Mouse (Mus musculus): ENCODE measurements at regions not wholly inside any gene's neighbourhood (a gene's known extent, or its start where the extent isn't known, plus 50 kb on each side); places are given as distances from the start of the nearest gene placed in this dataset.

- Histone ChIP-seq H3K27ac (no peak overlapping the region), H3K4me3 (replicated peaks) (no peak overlapping the region), H3K9ac (no peak overlapping the region), H3K27me3 (no peaks in the 10 kb centered on the region), H3K4me1 (no peaks in the 10 kb centered on the region), H3K4me2 (no peak overlapping the region), H3K9me3 (replicated peaks) (no peaks in the 10 kb centered on the region), H3K36me3 (no peaks in the 10 kb centered on the region)
- WGBS: 79% methylated on average over 2 of the region's 2 CpGs
- ATAC-seq (replicated peaks; ENCODE audit: low FRiP score): no peak
These were observed 151.7 kb upstream of the Gorab start for GRCm38 (mm10) chr1:163555185-163555584.

GRCm38 (mm10) chr1:163538776-163539492 is 135.5 kb upstream of the Gorab start:
- no peak overlapping the region for H3K27ac ChIP-seq
- WGBS: 82% methylated on average over 8 of the region's 8 CpGs

GRCm38 (mm10) chr1:163530563-163530962 is 127.1 kb upstream of the Gorab start:
- H3K4me1 ChIP-seq: no peaks in the 10 kb centered on the region
- ATAC-seq (replicated peaks; ENCODE audit: low FRiP score): no peak
- 80% methylated on average over 4 of the region's 4 CpGs for WGBS
- no peaks in the 10 kb centered on the region for H3K27me3 ChIP-seq
- no peaks in the 10 kb centered on the region for H3K36me3 ChIP-seq
- H3K9me3 ChIP-seq (replicated peaks): no peaks in the 10 kb centered on the region
- no peak overlapping the region for H3K27ac ChIP-seq
- no peak overlapping the region for H3K9ac ChIP-seq
- no peak overlapping the region for H3K4me2 ChIP-seq
- no peak overlapping the region for H3K4me3 ChIP-seq (replicated peaks)

More at GRCm38 (mm10) chr1:163538776-163539492, 135.5 kb upstream of the Gorab start:
- Histone ChIP-seq H3K9ac (no peak overlapping the region), H3K9me3 (replicated peaks) (no peaks in the 10 kb centered on the region), H3K4me3 (replicated peaks) (no peak overlapping the region), H3K36me3 (no peaks in the 10 kb centered on the region), H3K27me3 (no peaks in the 10 kb centered on the region), H3K4me1 (no peaks in the 10 kb centered on the region), H3K4me2 (no peak overlapping the region)
- ATAC-seq (replicated peaks; ENCODE audit: low FRiP score): no peak

- Histone ChIP-seq H3K9ac (no peak overlapping the region), H3K27me3 (no peaks in the 10 kb centered on the region), H3K36me3 (no peaks in the 10 kb centered on the region), H3K4me2 (no peak overlapping the region), H3K4me1 (no peaks in the 10 kb centered on the region), H3K4me3 (replicated peaks) (no peak overlapping the region), H3K27ac (no peak overlapping the region), H3K9me3 (replicated peaks) (no peaks in the 10 kb centered on the region)
- ATAC-seq (replicated peaks; ENCODE audit: low FRiP score): no peak
- 71% methylated on average over 5 of the region's 5 CpGs for WGBS
These were observed 114.5 kb upstream of the Gorab start for GRCm38 (mm10) chr1:163517966-163518365.

- H3K4me2 ChIP-seq: no peak overlapping the region
- H3K9ac ChIP-seq: no peak overlapping the region
- no peaks in the 10 kb centered on the region for H3K9me3 ChIP-seq (replicated peaks)
- H3K27ac ChIP-seq: no peak overlapping the region
- no peak overlapping the region for H3K4me3 ChIP-seq (replicated peaks)
- H3K27me3 ChIP-seq: no peaks in the 10 kb centered on the region
- no peaks in the 10 kb centered on the region for H3K36me3 ChIP-seq
- ATAC-seq (replicated peaks; ENCODE audit: low FRiP score): no peak
- H3K4me1 ChIP-seq: no peaks in the 10 kb centered on the region
These were observed 109.4 kb upstream of the Gorab start for GRCm38 (mm10) chr1:163512847-163513246.

GRCm38 (mm10) chr1:163512008-163512407 is 108.5 kb upstream of the Gorab start:
- ATAC-seq (replicated peaks; ENCODE audit: low FRiP score): no peak
- no peaks in the 10 kb centered on the region for H3K4me1 ChIP-seq
- H3K9me3 ChIP-seq (replicated peaks): no peaks in the 10 kb centered on the region
- H3K9ac ChIP-seq: no peak overlapping the region
- no peak overlapping the region for H3K27ac ChIP-seq
- WGBS: 31% methylated on average over 1 of the region's 1 CpGs
- no peaks in the 10 kb centered on the region for H3K36me3 ChIP-seq
- H3K4me3 ChIP-seq (replicated peaks): no peak overlapping the region
- no peak overlapping the region for H3K4me2 ChIP-seq
- H3K27me3 ChIP-seq: no peaks in the 10 kb centered on the region

- no peaks in the 10 kb centered on the region for H3K4me1 ChIP-seq
- H3K27me3 ChIP-seq: no peaks in the 10 kb centered on the region
- no peaks in the 10 kb centered on the region for H3K9me3 ChIP-seq (replicated peaks)
- H3K27ac ChIP-seq: no peak overlapping the region
- WGBS: 59% methylated on average over 7 of the region's 7 CpGs
- no peak overlapping the region for H3K9ac ChIP-seq
- H3K4me3 ChIP-seq (replicated peaks): no peak overlapping the region
- H3K4me2 ChIP-seq: no peak overlapping the region
- ATAC-seq (replicated peaks; ENCODE audit: low FRiP score): no peak
- no peaks in the 10 kb centered on the region for H3K36me3 ChIP-seq
These were observed 101.6 kb upstream of the Gorab start for GRCm38 (mm10) chr1:163505035-163505434.

- 77% methylated on average over 1 of the region's 1 CpGs for WGBS
- Histone ChIP-seq H3K27me3 (no peaks in the 10 kb centered on the region), H3K9ac (no peak overlapping the region), H3K4me2 (no peak overlapping the region), H3K27ac (no peak overlapping the region), H3K36me3 (no peaks in the 10 kb centered on the region), H3K4me1 (no peaks in the 10 kb centered on the region), H3K9me3 (replicated peaks) (no peaks in the 10 kb centered on the region), H3K4me3 (replicated peaks) (no peak overlapping the region)
- no peak for ATAC-seq (replicated peaks; ENCODE audit: low FRiP score)
These were observed 99.1 kb upstream of the Gorab start for GRCm38 (mm10) chr1:163502557-163502956.

GRCm38 (mm10) chr1:163498398-163498958 is 95.0 kb upstream of the Gorab start:
- no peak for ATAC-seq (replicated peaks; ENCODE audit: low FRiP score)
- H3K27ac ChIP-seq: no peak overlapping the region
- H3K9ac ChIP-seq: no peak overlapping the region
- H3K27me3 ChIP-seq: no peaks in the 10 kb centered on the region
- no peaks in the 10 kb centered on the region for H3K36me3 ChIP-seq
- no peaks in the 10 kb centered on the region for H3K9me3 ChIP-seq (replicated peaks)
- no peak overlapping the region for H3K4me2 ChIP-seq
- no peaks in the 10 kb centered on the region for H3K4me1 ChIP-seq
- H3K4me3 ChIP-seq (replicated peaks): no peak overlapping the region
- 81% methylated on average over 5 of the region's 5 CpGs for WGBS

- H3K4me2 ChIP-seq: no peak overlapping the region
- 63% methylated on average over 1 of the region's 1 CpGs for WGBS
- H3K4me3 ChIP-seq (replicated peaks): no peak overlapping the region
- no peak overlapping the region for H3K9ac ChIP-seq
- no peaks in the 10 kb centered on the region for H3K36me3 ChIP-seq
- H3K4me1 ChIP-seq: no peaks in the 10 kb centered on the region
- no peak for ATAC-seq (replicated peaks; ENCODE audit: low FRiP score)
- no peaks in the 10 kb centered on the region for H3K27me3 ChIP-seq
- no peaks in the 10 kb centered on the region for H3K9me3 ChIP-seq (replicated peaks)
- no peak overlapping the region for H3K27ac ChIP-seq
These were observed 92.9 kb upstream of the Gorab start for GRCm38 (mm10) chr1:163496416-163496815.

GRCm38 (mm10) chr1:163488532-163488931 is 85.1 kb upstream of the Gorab start:
- no peaks in the 10 kb centered on the region for H3K9me3 ChIP-seq (replicated peaks)
- no peak overlapping the region for H3K4me3 ChIP-seq (replicated peaks)
- no peak overlapping the region for H3K9ac ChIP-seq
- 65% methylated on average over 6 of the region's 6 CpGs for WGBS
- no peak overlapping the region for H3K27ac ChIP-seq
- no peaks in the 10 kb centered on the region for H3K27me3 ChIP-seq
- no peak overlapping the region for H3K4me2 ChIP-seq
- no peak for ATAC-seq (replicated peaks; ENCODE audit: low FRiP score)
- no peaks in the 10 kb centered on the region for H3K36me3 ChIP-seq
- no peaks in the 10 kb centered on the region for H3K4me1 ChIP-seq

- WGBS: 73% methylated on average over 4 of the region's 4 CpGs
- H3K27me3 ChIP-seq: no peaks in the 10 kb centered on the region
These were observed 84.6 kb upstream of the Gorab start for GRCm38 (mm10) chr1:163488109-163488508.

GRCm38 (mm10) chr1:163483098-163483497 is 79.6 kb upstream of the Gorab start:
- Histone ChIP-seq H3K9ac (no peak overlapping the region), H3K4me1 (no peaks in the 10 kb centered on the region), H3K27ac (no peak overlapping the region), H3K27me3 (no peaks in the 10 kb centered on the region), H3K36me3 (no peaks in the 10 kb centered on the region), H3K9me3 (replicated peaks) (no peaks in the 10 kb centered on the region), H3K4me2 (no peak overlapping the region), H3K4me3 (replicated peaks) (no peak overlapping the region)
- no peak for ATAC-seq (replicated peaks; ENCODE audit: low FRiP score)
- 75% methylated on average over 3 of the region's 3 CpGs for WGBS

More at GRCm38 (mm10) chr1:163488109-163488508, 84.6 kb upstream of the Gorab start:
- Histone ChIP-seq H3K4me2 (no peak overlapping the region), H3K9me3 (replicated peaks) (no peaks in the 10 kb centered on the region), H3K36me3 (no peaks in the 10 kb centered on the region), H3K4me3 (replicated peaks) (no peak overlapping the region), H3K27ac (no peak overlapping the region), H3K9ac (no peak overlapping the region), H3K4me1 (no peaks in the 10 kb centered on the region)
- ATAC-seq (replicated peaks; ENCODE audit: low FRiP score): no peak
